Mouse (Mus musculus): ENCODE results near the gene Rapgef6. TPM values are rescaled to one million over a fixed set of nuclear protein-coding genes. Genes with fewer than 3 reads are reported as not detected.

The Rapgef6 gene
- total and polyA plus RNA-seq, 2 experiments: 8.7 to 14.1 TPM

- WGBS: 86% methylated on average over 3 of the region's 3 CpGs
Observed at GRCm38 (mm10) chr11:54718601-54719000, 196.0 kb downstream of the Rapgef6 start.

DNA sequence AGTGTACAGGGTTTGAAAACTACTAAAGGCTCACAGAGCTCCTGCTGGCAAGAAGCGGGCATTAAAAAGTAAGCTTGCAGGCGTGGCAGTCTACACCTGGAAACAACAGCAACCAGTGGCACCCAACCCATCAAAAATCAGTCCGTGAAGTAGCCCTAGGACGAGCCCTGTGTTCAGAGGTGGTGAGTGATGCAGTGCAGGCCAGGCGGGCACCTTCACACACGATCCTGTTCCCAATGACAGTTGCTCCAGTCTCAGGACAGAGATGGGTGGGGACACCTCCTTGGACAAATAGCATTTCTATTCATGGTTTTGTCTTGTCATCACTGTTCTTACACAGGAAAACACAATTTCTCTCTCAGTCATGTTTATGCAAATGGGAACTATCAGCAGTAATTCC lies 199.4 kb downstream of the Rapgef6 start:
- Histone ChIP-seq H3K79me2 (ENCODE audit: control insufficient read depth, insufficient read depth, low read length) (no peaks in the 10 kb centered on the region), H3K36me3 (ENCODE audit: control insufficient read depth, insufficient read depth, low read length) (peaks cover 8% of the 10 kb centered on the region), H3K27me3 (ENCODE audit: control insufficient read depth, insufficient read depth, low read length) (no peaks in the 10 kb centered on the region), H3K4me1 (ENCODE audit: control insufficient read depth, insufficient read depth, low read length) (no peaks in the 10 kb centered on the region; the same call in 1 of the 2 replicates), H3K27ac (replicated peaks; ENCODE audit: insufficient read depth, low read depth, low read length) (no peak overlapping the region), H3K4me3 (ENCODE audit: insufficient read depth, low read depth, low read length) (no peak overlapping the region), H3K9ac (ENCODE audit: low read depth, low read length) (no peak overlapping the region)
- no peak for DNase-seq (ENCODE audit: extremely low read depth, low read depth, low spot score)
- no peak for TF ChIP-seq CTCF (IDR thresholded peaks at IDR 0.05; ENCODE audit: low read depth, low read length)
- TF ChIP-seq POLR2A (IDR thresholded peaks at IDR 0.05; ENCODE audit: extremely low read depth, insufficient read depth, low read length): no peak
- 93% methylated on average over 6 of the region's 6 CpGs for WGBS

More at GRCm38 (mm10) chr11:54718601-54719000, 196.0 kb downstream of the Rapgef6 start:
- Histone ChIP-seq H3K9ac (ENCODE audit: low read depth, low read length) (no peak overlapping the region), H3K79me2 (ENCODE audit: control insufficient read depth, insufficient read depth, low read length) (no peaks in the 10 kb centered on the region), H3K4me3 (ENCODE audit: insufficient read depth, low read depth, low read length) (no peak overlapping the region), H3K27me3 (ENCODE audit: control insufficient read depth, insufficient read depth, low read length) (no peaks in the 10 kb centered on the region), H3K27ac (replicated peaks; ENCODE audit: insufficient read depth, low read depth, low read length) (no peak overlapping the region), H3K36me3 (ENCODE audit: control insufficient read depth, insufficient read depth, low read length) (peaks cover 8% of the 10 kb centered on the region), H3K4me1 (ENCODE audit: control insufficient read depth, insufficient read depth, low read length) (no peaks in the 10 kb centered on the region)
- DNase-seq (ENCODE audit: extremely low read depth, low read depth, low spot score): no peak
- TF ChIP-seq POLR2A (IDR thresholded peaks at IDR 0.05; ENCODE audit: extremely low read depth, insufficient read depth, low read length) (no peak), CTCF (IDR thresholded peaks at IDR 0.05; ENCODE audit: low read depth, low read length) (no peak)

DNA sequence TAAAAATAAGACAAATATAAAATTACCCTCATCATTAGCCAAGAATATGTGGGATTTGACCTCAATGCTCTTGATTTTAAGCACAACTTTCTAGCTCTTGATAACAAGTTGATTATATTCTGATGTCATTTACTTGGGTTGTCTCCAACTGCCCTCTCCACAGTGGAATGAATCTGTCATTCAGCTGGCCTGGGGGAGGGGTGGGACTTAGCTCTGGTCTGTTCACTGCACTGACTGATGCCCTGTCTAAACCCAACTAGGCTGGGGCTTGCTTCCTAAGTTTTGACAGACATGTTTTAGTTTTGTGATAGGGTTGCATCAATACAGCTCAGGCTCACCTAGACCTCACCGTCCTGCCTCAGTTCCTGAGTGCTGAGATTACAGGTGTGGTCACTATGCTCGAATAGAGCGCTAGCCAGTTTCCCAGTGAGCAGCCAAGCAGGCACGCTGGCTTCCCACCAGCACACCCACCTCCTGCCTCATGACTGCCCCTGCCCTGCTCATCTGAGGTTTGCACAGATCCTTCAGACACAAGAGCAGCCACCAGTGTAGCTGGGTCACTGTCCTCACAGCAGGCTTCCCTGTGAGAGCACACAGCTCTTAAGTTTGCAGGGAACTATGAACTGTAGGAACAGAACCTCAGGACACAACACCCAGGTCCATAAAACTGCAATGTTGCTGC lies 201.8 kb downstream of the Rapgef6 start:
- WGBS: 89% methylated on average over 4 of the region's 4 CpGs
- no peak overlapping the region for H3K9ac ChIP-seq (ENCODE audit: low read depth, low read length)
- no peak overlapping the region for H3K4me3 ChIP-seq (ENCODE audit: insufficient read depth, low read depth, low read length)
- H3K79me2 ChIP-seq (ENCODE audit: control insufficient read depth, insufficient read depth, low read length): no peaks in the 10 kb centered on the region
- no peak for TF ChIP-seq CTCF (IDR thresholded peaks at IDR 0.05; ENCODE audit: low read depth, low read length)
- no peak for TF ChIP-seq POLR2A (IDR thresholded peaks at IDR 0.05; ENCODE audit: extremely low read depth, insufficient read depth, low read length)
- H3K27ac ChIP-seq (replicated peaks; ENCODE audit: insufficient read depth, low read depth, low read length): no peak overlapping the region
- DNase-seq (ENCODE audit: extremely low read depth, low read depth, low spot score): peak; percentile 40
- H3K36me3 ChIP-seq (ENCODE audit: control insufficient read depth, insufficient read depth, low read length): peaks cover 4% of the 10 kb centered on the region; the same call in 1 of the 2 replicates
- H3K4me1 ChIP-seq (ENCODE audit: control insufficient read depth, insufficient read depth, low read length): peaks cover 2% of the 10 kb centered on the region
- H3K27me3 ChIP-seq (ENCODE audit: control insufficient read depth, insufficient read depth, low read length): no peaks in the 10 kb centered on the region

GRCm38 (mm10) chr11:54726571-54727062 lies 204.0 kb downstream of the Rapgef6 start:
- Histone ChIP-seq H3K27ac (replicated peaks; ENCODE audit: insufficient read depth, low read depth, low read length) (no peak overlapping the region), H3K4me3 (ENCODE audit: insufficient read depth, low read depth, low read length) (no peak overlapping the region), H3K27me3 (ENCODE audit: control insufficient read depth, insufficient read depth, low read length) (no peaks in the 10 kb centered on the region), H3K9ac (ENCODE audit: low read depth, low read length) (no peak overlapping the region), H3K4me1 (ENCODE audit: control insufficient read depth, insufficient read depth, low read length) (peaks cover 6% of the 10 kb centered on the region), H3K36me3 (ENCODE audit: control insufficient read depth, insufficient read depth, low read length) (peaks cover 4% of the 10 kb centered on the region; the same call in 1 of the 2 replicates), H3K79me2 (ENCODE audit: control insufficient read depth, insufficient read depth, low read length) (no peaks in the 10 kb centered on the region)
- DNase-seq (ENCODE audit: extremely low read depth, low read depth, low spot score): no peak
- WGBS: 80% methylated on average over 3 of the region's 3 CpGs
- TF ChIP-seq CTCF (IDR thresholded peaks at IDR 0.05; ENCODE audit: low read depth, low read length) (no peak), POLR2A (IDR thresholded peaks at IDR 0.05; ENCODE audit: extremely low read depth, insufficient read depth, low read length) (no peak)

DNA sequence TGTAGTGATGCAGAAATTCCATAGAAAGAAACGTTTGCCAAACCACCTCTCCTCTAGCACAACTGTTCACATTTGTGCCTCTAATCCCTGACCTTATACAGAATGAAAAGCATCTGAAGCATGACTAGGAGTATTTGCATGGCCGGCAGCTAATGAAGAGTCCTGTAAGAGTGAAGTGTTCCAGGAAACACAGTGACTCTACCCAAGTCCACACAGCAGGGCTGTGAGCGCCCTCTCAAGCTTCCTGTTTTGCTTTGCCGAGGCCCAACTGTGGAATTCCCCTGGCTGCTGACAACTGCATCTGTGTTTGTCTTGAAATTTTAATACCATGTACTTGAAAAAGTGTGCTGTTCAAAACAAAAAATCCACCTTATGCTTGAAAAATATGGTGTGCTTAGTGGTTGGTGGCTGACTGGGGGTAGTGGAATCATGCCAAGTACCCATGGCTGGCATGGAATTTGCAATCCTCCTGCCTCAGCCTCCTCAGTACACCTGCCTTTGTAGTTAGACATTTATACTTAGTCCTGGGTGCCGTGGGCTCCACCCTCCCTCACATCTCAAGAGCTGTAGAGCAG lies 204.8 kb downstream of the Rapgef6 start:
- peaks cover 7% of the 10 kb centered on the region for H3K4me1 ChIP-seq (ENCODE audit: control insufficient read depth, insufficient read depth, low read length)
- no peaks in the 10 kb centered on the region for H3K27me3 ChIP-seq (ENCODE audit: control insufficient read depth, insufficient read depth, low read length)
- TF ChIP-seq POLR2A (IDR thresholded peaks at IDR 0.05; ENCODE audit: extremely low read depth, insufficient read depth, low read length) (no peak), CTCF (IDR thresholded peaks at IDR 0.05; ENCODE audit: low read depth, low read length) (0 out of 2 replicates have a peak, but pooled peaks have one; percentile 16)
- peak; percentile 21 for DNase-seq (ENCODE audit: extremely low read depth, low read depth, low spot score)
- no peak overlapping the region for H3K27ac ChIP-seq (replicated peaks; ENCODE audit: insufficient read depth, low read depth, low read length)
- no peak overlapping the region for H3K4me3 ChIP-seq (ENCODE audit: insufficient read depth, low read depth, low read length)
- H3K9ac ChIP-seq (ENCODE audit: low read depth, low read length): no peak overlapping the region
- WGBS: 60% methylated on average over 5 of the region's 5 CpGs
- no peaks in the 10 kb centered on the region for H3K79me2 ChIP-seq (ENCODE audit: control insufficient read depth, insufficient read depth, low read length)
- peaks cover 2% of the 10 kb centered on the region; the same call in 1 of the 2 replicates for H3K36me3 ChIP-seq (ENCODE audit: control insufficient read depth, insufficient read depth, low read length)

- no peak for DNase-seq (ENCODE audit: extremely low read depth, low read depth, low spot score)
- H3K9ac ChIP-seq (ENCODE audit: low read depth, low read length): no peak overlapping the region
- no peaks in the 10 kb centered on the region for H3K79me2 ChIP-seq (ENCODE audit: control insufficient read depth, insufficient read depth, low read length)
- TF ChIP-seq CTCF (IDR thresholded peaks at IDR 0.05; ENCODE audit: low read depth, low read length) (no peak), POLR2A (IDR thresholded peaks at IDR 0.05; ENCODE audit: extremely low read depth, insufficient read depth, low read length) (no peak)
- peaks cover 7% of the 10 kb centered on the region for H3K4me1 ChIP-seq (ENCODE audit: control insufficient read depth, insufficient read depth, low read length)
- H3K4me3 ChIP-seq (ENCODE audit: insufficient read depth, low read depth, low read length): no peak overlapping the region
- WGBS: 89% methylated on average over 2 of the region's 2 CpGs
- H3K36me3 ChIP-seq (ENCODE audit: control insufficient read depth, insufficient read depth, low read length): no peaks in the 10 kb centered on the region
- H3K27me3 ChIP-seq (ENCODE audit: control insufficient read depth, insufficient read depth, low read length): no peaks in the 10 kb centered on the region
- no peak overlapping the region for H3K27ac ChIP-seq (replicated peaks; ENCODE audit: insufficient read depth, low read depth, low read length)
Observed at GRCm38 (mm10) chr11:54728371-54728770, 205.7 kb downstream of the Rapgef6 start.
